Mouse (Mus musculus) liver, postnatal 0 days (tissue): Measurements from ENCODE around the gene Vps53.

Experiments used
- CTCF ChIP-seq: sonication (generic); IDR thresholded peaks from 2 replicates; pipeline ENCODE4 v1.5.1; 2016; ENCODE audit warnings: antibody characterized with exemption, low read depth
- EP300 ChIP-seq: IDR thresholded peaks from 2 replicates; pipeline ENCODE4 v1.6.1; 2016; ENCODE audit warnings: antibody characterized with exemption, low read depth, mild to moderate bottlenecking

GRCm38 (mm10) chr11:76015814-76016213, 163.6 kb downstream of the Vps53 start:
- no peak for TF ChIP-seq CTCF
- TF ChIP-seq EP300, result no peak
